Mouse (Mus musculus) kidney, adult 2 months (tissue): ENCODE measurements around the gene Med31. TPM values are rescaled to one million over a fixed set of nuclear protein-coding genes. Genes with fewer than 3 reads are reported as not detected.

ENCODE experiments used
- DNase-seq: peaks from one replicate; pipeline ENCODE4 v3.0.0; 2021
- H3K27ac ChIP-seq: fragments of 200-500 bp; 2 replicates; pipeline ENCODE4 v1.5.1; 2012; ENCODE audit warnings: low read depth, low read length, control low read depth, inconsistent platforms; ENCODE audit not compliant: insufficient read depth
- H3K27me3 ChIP-seq: fragments of 200-500 bp; replicated peaks from 2 replicates; pipeline ENCODE4 v1.6.1; 2012; ENCODE audit warnings: mild to moderate bottlenecking, moderate library complexity, low read length, inconsistent platforms; ENCODE audit not compliant: control insufficient read depth, insufficient read depth
- H3K36me3 ChIP-seq: fragments of 200-500 bp; 2 replicates; pipeline ENCODE4 v1.6.1; 2012; ENCODE audit warnings: mild to moderate bottlenecking, moderate library complexity, low read length, inconsistent platforms; ENCODE audit not compliant: control insufficient read depth, insufficient read depth
- H3K4me1 ChIP-seq: fragments of 200-500 bp; 2 replicates; pipeline ENCODE4 v1.6.1; 2011; ENCODE audit warnings: low read length; ENCODE audit not compliant: control insufficient read depth, insufficient read depth
- H3K4me3 ChIP-seq: fragments of 200-500 bp; 2 replicates; pipeline ENCODE4 v1.5.1; 2011; ENCODE audit warnings: mild to moderate bottlenecking, low read depth, low read length, control low read depth; ENCODE audit not compliant: insufficient read depth
- CTCF ChIP-seq: fragments of 200-500 bp; conservative IDR thresholded peaks from 2 replicates; pipeline ENCODE4 v1.5.1; 2011; ENCODE audit warnings: low read depth, mild to moderate bottlenecking, control low read depth, low read length, moderate library complexity, mixed read lengths; ENCODE audit not compliant: insufficient read depth, insufficient read length
- POLR2A ChIP-seq: fragments of 200-500 bp; IDR thresholded peaks from one replicate; pipeline ENCODE4 v1.6.1; 2011; ENCODE audit warnings: low read depth, low read length, control low read depth
- WGBS: fragments of 180-500 bp; shearing (Covaris S2); methylation state at CpG from one replicate; pipeline ENCODE4 v1.1.7; 2018; 5-methylcytosine and 5-hydroxymethylcytosine counted together
- polyA plus RNA-seq: library from polyadenylated mRNA; depleted of rRNA; stranded (reverse); fragments of >200 nt; gene quantifications from 2 replicates; pipeline ENCODE4 v1.2.3, GENCODE M21; 2012

The Med31 gene
- polyA plus RNA-seq, 1 experiment, result 9.4 TPM

GRCm38 (mm10) chr11:72203440-72203839, 12.0 kb downstream of the Med31 start:
- no peaks in the 10 kb centered on the region for H3K27me3 ChIP-seq
- H3K36me3 ChIP-seq, result no peaks in the 10 kb centered on the region
- H3K4me1 ChIP-seq, result 0 out of 2 replicates have a peak, but pooled peaks cover 5% of the 10 kb centered on the region
- H3K4me3 ChIP-seq, result no peak overlapping the region
- WGBS, result 78% methylated on average over 1 of the region's 1 CpGs
- DNase-seq, result no peak
- TF ChIP-seq POLR2A, result no peak
- no peak for TF ChIP-seq CTCF
- no peak overlapping the region for H3K27ac ChIP-seq

- no peak for DNase-seq
- TF ChIP-seq CTCF (no peak), POLR2A (no peak)
- peaks cover 1% of the 10 kb centered on the region; the same call in 1 of the 2 replicates for H3K36me3 ChIP-seq
- peak overlapping the region; percentile 39; the same call in 1 of the 2 replicates for H3K27ac ChIP-seq
- 75% methylated on average over 8 of the region's 8 CpGs for WGBS
- H3K4me3 ChIP-seq, result no peak overlapping the region
- H3K4me1 ChIP-seq, result 0 out of 2 replicates have a peak, but pooled peaks cover 4% of the 10 kb centered on the region
- no peaks in the 10 kb centered on the region for H3K27me3 ChIP-seq
Observed at GRCm38 (mm10) chr11:72196506-72196905, 18.9 kb downstream of the Med31 start.

- no peaks in the 10 kb centered on the region for H3K27me3 ChIP-seq
- no peak for DNase-seq
- H3K4me3 ChIP-seq, result no peak overlapping the region
- TF ChIP-seq CTCF, result no peak
- TF ChIP-seq POLR2A, result no peak
- WGBS, result 89% methylated on average over 2 of the region's 2 CpGs
- H3K4me1 ChIP-seq, result 0 out of 2 replicates have a peak, but pooled peaks cover 4% of the 10 kb centered on the region
- H3K36me3 ChIP-seq, result peaks cover 1% of the 10 kb centered on the region; the same call in 1 of the 2 replicates
- no peak overlapping the region for H3K27ac ChIP-seq
Observed at GRCm38 (mm10) chr11:72194259-72194658, 21.1 kb downstream of the Med31 start.

- WGBS, result 93% methylated on average over 1 of the region's 1 CpGs
Observed at GRCm38 (mm10) chr11:72190857-72191256, 24.5 kb downstream of the Med31 start.

GRCm38 (mm10) chr11:72184252-72184651, 31.1 kb downstream of the Med31 start:
- Histone ChIP-seq H3K36me3 (no peaks in the 10 kb centered on the region; the same call in 1 of the 2 replicates), H3K27me3 (no peaks in the 10 kb centered on the region), H3K27ac (no peak overlapping the region), H3K4me3 (no peak overlapping the region), H3K4me1 (no peaks in the 10 kb centered on the region)
- TF ChIP-seq POLR2A (no peak), CTCF (no peak)
- no peak for DNase-seq
- 82% methylated on average over 4 of the region's 4 CpGs for WGBS

More at GRCm38 (mm10) chr11:72190857-72191256, 24.5 kb downstream of the Med31 start:
- Histone ChIP-seq H3K27ac (no peak overlapping the region), H3K36me3 (peaks cover 1% of the 10 kb centered on the region), H3K4me3 (no peak overlapping the region), H3K27me3 (no peaks in the 10 kb centered on the region), H3K4me1 (no peaks in the 10 kb centered on the region)
- no peak for DNase-seq
- TF ChIP-seq POLR2A (no peak), CTCF (no peak)

GRCm38 (mm10) chr11:72181136-72181535, 34.3 kb downstream of the Med31 start:
- 92% methylated on average over 4 of the region's 4 CpGs for WGBS
- no peaks in the 10 kb centered on the region for H3K4me1 ChIP-seq
- no peak for DNase-seq
- H3K27ac ChIP-seq, result no peak overlapping the region
- TF ChIP-seq CTCF (no peak), POLR2A (no peak)
- H3K4me3 ChIP-seq, result no peak overlapping the region
- no peaks in the 10 kb centered on the region for H3K27me3 ChIP-seq
- peaks cover 2% of the 10 kb centered on the region; the same call in 1 of the 2 replicates for H3K36me3 ChIP-seq

GRCm38 (mm10) chr11:72180556-72180955, 34.8 kb downstream of the Med31 start:
- 94% methylated on average over 5 of the region's 5 CpGs for WGBS
- no peaks in the 10 kb centered on the region for H3K4me1 ChIP-seq
- no peak overlapping the region for H3K4me3 ChIP-seq
- no peak overlapping the region for H3K27ac ChIP-seq
- DNase-seq, result no peak
- no peaks in the 10 kb centered on the region for H3K27me3 ChIP-seq
- H3K36me3 ChIP-seq, result peaks cover 3% of the 10 kb centered on the region; the same call in 1 of the 2 replicates
- TF ChIP-seq CTCF (no peak), POLR2A (no peak)
